Mouse (Mus musculus): ENCODE measurements around the gene Kctd19. TPM values are rescaled to one million over a fixed set of nuclear protein-coding genes. Genes with fewer than 3 reads are reported as not detected.

Gene Kctd19
- total RNA-seq, 2 experiments from 2014 or later = not detected

- intact Hi-C loops (cut with DNase I) = no loop called here
- no peak for DNase-seq
Measured at GRCm38 (mm10) chr8:105339886-105340635, 73.2 kb downstream of the Kctd19 start.

- intact Hi-C loops (cut with DNase I) = no loop called here
- DNase-seq = no peak
Measured at GRCm38 (mm10) chr8:105338992-105339391, 74.3 kb downstream of the Kctd19 start.

GRCm38 (mm10) chr8:105336373-105337130, 76.8 kb downstream of the Kctd19 start:
- no peak for DNase-seq
- intact Hi-C loops (cut with DNase I) = no loop called here

Other genes with a start within 250 kb of the Kctd19 start
- gene Cbfb, start 242.8 kb downstream of the Kctd19 start, total RNA-seq (2021) = 10 to 100 TPM; 39.0 to 47.0 TPM
- gene D230025D16Rik, start 188.4 kb downstream of the Kctd19 start, total RNA-seq (2021) = 10 to 100 TPM; 30.9 to 33.0 TPM
- 1 to 10 TPM; 4.2 to 4.7 TPM for gene B3gnt9, start 158.3 kb downstream of the Kctd19 start, total RNA-seq (2021)
- 10 to 100 TPM in 1 of 2 experiments, 1 to 10 TPM in 1; 9.2 to 11.1 TPM for gene Tradd, start 148.9 kb downstream of the Kctd19 start, total RNA-seq (2021)
- under 1 TPM; 0.60 to 0.84 TPM for gene Fbxl8, start 148.9 kb downstream of the Kctd19 start, total RNA-seq (2021)
- under 1 TPM; 0.28 to 0.50 TPM for gene Hsf4, start 143.7 kb downstream of the Kctd19 start, total RNA-seq (2021)
- 1 to 10 TPM; 1.1 to 1.5 TPM for gene Nol3, start 137.4 kb downstream of the Kctd19 start, total RNA-seq (2021)
- 100 to 1,000 TPM; 183 TPM for gene 4931428F04Rik, start 123.6 kb downstream of the Kctd19 start, total RNA-seq (2021)
- 1 to 10 TPM; 6.0 to 7.2 TPM for gene Exoc3l, start 117.4 kb downstream of the Kctd19 start, total RNA-seq (2021)
- 10 to 100 TPM; 33.7 to 33.8 TPM for gene E2f4, start 115.8 kb downstream of the Kctd19 start, total RNA-seq (2021)
- gene Elmo3, start 107.9 kb downstream of the Kctd19 start, total RNA-seq (2021) = 1 to 10 TPM in 1 of 2 experiments, under 1 TPM in 1; 0.85 to 1.1 TPM
- 1 to 10 TPM; 4.0 to 5.0 TPM for gene Lrrc29, start 87.2 kb downstream of the Kctd19 start, total RNA-seq (2021)
- 10 to 100 TPM; 53.7 to 58.3 TPM for gene Tmem208, start 87.1 kb downstream of the Kctd19 start, total RNA-seq (2021)
- 1 to 10 TPM; 2.8 to 3.6 TPM for gene Fhod1, start 65.5 kb downstream of the Kctd19 start, total RNA-seq (2021)
- 10 to 100 TPM; 32.6 to 37.0 TPM for gene Slc9a5, start 64.7 kb downstream of the Kctd19 start, total RNA-seq (2021)
- 1 to 10 TPM; 5.4 to 8.3 TPM for gene Plekhg4, start 40.2 kb downstream of the Kctd19 start, total RNA-seq (2021)
- under 1 TPM; 0.40 to 0.64 TPM for gene Lrrc36, start 69 bp upstream of the Kctd19 start, total RNA-seq (2021)
- 10 to 100 TPM; 67.5 to 67.6 TPM for gene Tppp3, start 58.0 kb upstream of the Kctd19 start, total RNA-seq (2021)
- gene Zdhhc1, start 83.4 kb upstream of the Kctd19 start, total RNA-seq (2021) = 10 to 100 TPM; 16.6 to 21.3 TPM
- not detected for gene Hsd11b2, start 105.3 kb upstream of the Kctd19 start, total RNA-seq (2021)
- 100 to 1,000 TPM; 255 to 260 TPM for gene Atp6v0d1, start 152.5 kb upstream of the Kctd19 start, total RNA-seq (2021)
- gene Ripor1, start 191.8 kb upstream of the Kctd19 start, total RNA-seq (2021) = 10 to 100 TPM; 70.0 to 70.6 TPM
- gene Ctcf, start 223.1 kb upstream of the Kctd19 start, total RNA-seq (2021) = 10 to 100 TPM; 80.8 to 82.2 TPM
- not detected for gene Agrp, start 223.9 kb upstream of the Kctd19 start, total RNA-seq (2021)